Mouse (Mus musculus) CH12.LX (cell line): ENCODE data around the gene Fabp3. TPM values are rescaled to one million over a fixed set of nuclear protein-coding genes. Genes with fewer than 3 reads are reported as not detected.

Source experiments
- DNase-seq: peaks from one replicate; pipeline ENCODE4 v3.0.0-alpha.2; 2013; ENCODE audit errors: extremely low read depth
- H3K27ac ChIP-seq: 2 replicates; pipeline ENCODE4 v1.5.1; 2012; ENCODE audit warnings: low read depth, mild to moderate bottlenecking, control low read depth, moderate library complexity; ENCODE audit not compliant: insufficient read depth
- H3K27me3 ChIP-seq: replicated peaks from 2 replicates; pipeline ENCODE3; 2012; ENCODE audit warnings: inconsistent platforms
- H3K36me3 ChIP-seq, 2 experiments: replicated peaks in 1 of 2; 2 replicates each; pipeline versions ENCODE3 to v1.6.1; 2012; ENCODE audit warnings: inconsistent platforms in 1 of 2, low read length in 1 of 2, mild to moderate bottlenecking in 1 of 2, mixed read lengths in 1 of 2, moderate library complexity in 1 of 2; ENCODE audit not compliant: control insufficient read depth in 1 of 2, insufficient read depth in 1 of 2
- H3K4me1 ChIP-seq, 2 experiments: 2 replicates each; pipeline ENCODE4 v1.6.1; 2012; ENCODE audit warnings: inconsistent platforms in 1 of 2, moderate library complexity in 1 of 2; ENCODE audit not compliant: insufficient read depth in 2 of 2, control insufficient read depth in 1 of 2
- H3K4me2 ChIP-seq: 2 replicates; pipeline ENCODE4 v1.6.1; 2012; ENCODE audit warnings: low read depth, mild to moderate bottlenecking, control low read depth; ENCODE audit not compliant: poor library complexity, insufficient read depth, severe bottlenecking
- H3K4me3 ChIP-seq, 3 experiments: fragments of 150-350 bp in 1 of 3; sonication (generic) in 1 of 3; replicated peaks in 1 of 3; 2 replicates each; pipeline versions ENCODE3 to v1.5.1; 2011 to 2012; ENCODE audit warnings: low read depth in 2 of 3, low read length in 2 of 3, mild to moderate bottlenecking in 2 of 3, moderate library complexity in 2 of 3, control low read depth in 1 of 3, improper control_type of control experiment in 1 of 3, inconsistent platforms in 1 of 3, mixed read lengths in 1 of 3; ENCODE audit not compliant: poor library complexity in 1 of 3
- H3K79me2 ChIP-seq: replicated peaks from 2 replicates; pipeline ENCODE4 v1.6.1; 2012; ENCODE audit warnings: mild to moderate bottlenecking, moderate library complexity; ENCODE audit not compliant: control insufficient read depth, poor library complexity, insufficient read depth, severe bottlenecking; ENCODE audit errors: extremely low read depth
- H3K9ac ChIP-seq: 2 replicates; pipeline ENCODE4 v1.6.1; 2012; ENCODE audit warnings: low read depth, mild to moderate bottlenecking, control low read depth, moderate library complexity; ENCODE audit not compliant: insufficient read depth
- H3K9me3 ChIP-seq: replicated peaks from 2 replicates; pipeline ENCODE3; 2012; ENCODE audit warnings: low read length, inconsistent platforms, mixed read lengths
- CHD1 ChIP-seq: IDR thresholded peaks from 2 replicates; pipeline ENCODE4 v1.6.1; 2012; ENCODE audit warnings: low read depth, low read length, improper control_type of control experiment, inconsistent platforms
- E2F4 ChIP-seq: IDR thresholded peaks from 2 replicates; pipeline ENCODE4 v1.6.1; 2011; ENCODE audit warnings: low read depth, low read length, improper control_type of control experiment; ENCODE audit not compliant: insufficient replicate concordance
- ELF1 ChIP-seq: IDR thresholded peaks from 2 replicates; pipeline ENCODE4 v1.6.1; 2014; ENCODE audit warnings: low read depth, mild to moderate bottlenecking, inconsistent platforms, low read length, improper control_type of control experiment
- GABPA ChIP-seq: IDR thresholded peaks from 2 replicates; pipeline ENCODE4 v1.6.1; 2012; ENCODE audit warnings: low read depth, low read length, improper control_type of control experiment, inconsistent platforms; ENCODE audit not compliant: insufficient replicate concordance
- IRF4 ChIP-seq: IDR thresholded peaks from 2 replicates; pipeline ENCODE4 v1.6.1; 2014; ENCODE audit warnings: low read depth, mild to moderate bottlenecking, inconsistent platforms, low read length, improper control_type of control experiment
- JUND ChIP-seq: conservative IDR thresholded peaks from 2 replicates; pipeline ENCODE4 v1.6.1; 2011; ENCODE audit warnings: low read depth, low read length, improper control_type of control experiment
- KAT2A ChIP-seq: IDR thresholded peaks from 2 replicates; pipeline ENCODE4 v1.6.1; 2012; ENCODE audit warnings: low read length, improper control_type of control experiment, inconsistent platforms; ENCODE audit not compliant: insufficient replicate concordance
- MAZ ChIP-seq: IDR thresholded peaks from 2 replicates; pipeline ENCODE4 v1.6.1; 2012; ENCODE audit warnings: low read depth, mild to moderate bottlenecking, inconsistent platforms, low read length, improper control_type of control experiment, moderate library complexity
- MEF2A ChIP-seq: IDR thresholded peaks from 2 replicates; pipeline ENCODE4 v1.6.1; 2014; ENCODE audit warnings: low read depth, mild to moderate bottlenecking, inconsistent platforms, low read length, improper control_type of control experiment, borderline replicate concordance
- MYC ChIP-seq: IDR thresholded peaks from 2 replicates; pipeline ENCODE4 v1.6.1; 2011; ENCODE audit warnings: low read depth, mild to moderate bottlenecking, improper control_type of control experiment, low read length
- NELFE ChIP-seq: IDR thresholded peaks from 2 replicates; pipeline ENCODE4 v1.6.1; 2011; ENCODE audit warnings: low read depth, low read length, improper control_type of control experiment
- USF1 ChIP-seq: IDR thresholded peaks from 2 replicates; pipeline ENCODE4 v1.6.1; 2014; ENCODE audit warnings: low read depth, mild to moderate bottlenecking, inconsistent platforms, low read length, improper control_type of control experiment
- USF2 ChIP-seq: conservative IDR thresholded peaks from 2 replicates; pipeline ENCODE4 v1.6.1; 2011; ENCODE audit warnings: low read depth, low read length, improper control_type of control experiment
- ZKSCAN1 ChIP-seq: IDR thresholded peaks from 2 replicates; pipeline ENCODE4 v1.6.1; 2012; ENCODE audit warnings: low read depth, inconsistent platforms, low read length, improper control_type of control experiment, borderline replicate concordance
- ZMIZ1 ChIP-seq: IDR thresholded peaks from 2 replicates; pipeline ENCODE4 v1.6.1; 2012; ENCODE audit warnings: low read depth, mild to moderate bottlenecking, inconsistent platforms, low read length, improper control_type of control experiment
- dilution Hi-C: fragments of 300-500 bp; cut with MboI; formaldehyde crosslinking; loops from 2 replicates; pipeline ENCODE4 v1.14.3; 2020; ENCODE audit warnings: low sequenced_read_pairs; ENCODE audit not compliant: extremely low pct_unique_long_range_greater_than_20kb, extremely low pct_ligation_motif_present
- in situ Hi-C: fragments of 300-500 bp; cut with MboI; formaldehyde crosslinking; loops from 3 replicates; pipeline ENCODE4 v1.14.3; 2019; ENCODE audit warnings: low sequenced_read_pairs, low pct_ligation_motif_present, low pct_unique_long_range_greater_than_20kb, mixed read lengths
- polyA plus RNA-seq: library from polyadenylated mRNA; unstranded; fragments of >175 nt; gene quantifications from 2 replicates; pipeline ENCODE4 v1.2.1, GENCODE M21; 2012; ENCODE audit warnings: low read depth; ENCODE audit not compliant: insufficient read length
- total RNA-seq, 2 experiments: library from RNA; depleted of rRNA; stranded (reverse); fragments of 300-350 nt in 1 of 2; fragments of >200 nt in 1 of 2; gene quantifications; 2 replicates each; pipeline ENCODE4 v1.2.3; 2012 to 2014

Fabp3 gene
- total and polyA plus RNA-seq, 3 experiments: not detected

DNA sequence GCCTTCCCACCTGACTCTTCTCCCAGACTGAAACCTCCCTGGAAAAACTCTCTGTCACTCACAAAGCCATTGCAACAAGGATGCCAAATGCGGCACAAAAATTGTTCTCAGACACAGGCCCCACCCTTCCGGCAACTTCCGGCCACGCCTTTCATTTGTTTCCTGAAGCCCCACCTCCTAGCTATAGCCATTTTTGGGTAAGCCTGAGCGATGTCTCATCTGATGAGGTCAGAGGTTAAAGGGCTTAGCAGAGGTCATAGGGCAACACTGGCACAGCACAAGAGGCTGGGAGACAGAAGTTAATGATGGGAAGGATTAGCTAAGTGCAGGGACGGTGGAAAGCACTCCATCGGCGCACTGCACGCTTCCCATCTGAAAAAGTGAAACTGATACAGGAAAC is 41.8 kb upstream of the Fabp3 start:
- Histone ChIP-seq H3K27ac (no peak overlapping the region), H3K9ac (no peak overlapping the region), H3K27me3 (peaks cover 85% of the 10 kb centered on the region), H3K4me2 (peak overlapping the region; percentile 5; the same call in 1 of the 2 replicates), H3K9me3 (peaks cover 5% of the 10 kb centered on the region), H3K4me3 (no peak overlapping the region), H3K36me3 (no peaks in the 10 kb centered on the region), H3K4me1 (peaks cover 6 to 12% of the 10 kb centered on the region in 2 experiments), H3K79me2 (no peaks in the 10 kb centered on the region)
- in situ Hi-C loops: no loop called here
- no peak for DNase-seq
- dilution Hi-C loops: no loop called here
- no peak for TF ChIP-seq IRF4
- TF ChIP-seq, all 38 proteins: peak for 0

DNA sequence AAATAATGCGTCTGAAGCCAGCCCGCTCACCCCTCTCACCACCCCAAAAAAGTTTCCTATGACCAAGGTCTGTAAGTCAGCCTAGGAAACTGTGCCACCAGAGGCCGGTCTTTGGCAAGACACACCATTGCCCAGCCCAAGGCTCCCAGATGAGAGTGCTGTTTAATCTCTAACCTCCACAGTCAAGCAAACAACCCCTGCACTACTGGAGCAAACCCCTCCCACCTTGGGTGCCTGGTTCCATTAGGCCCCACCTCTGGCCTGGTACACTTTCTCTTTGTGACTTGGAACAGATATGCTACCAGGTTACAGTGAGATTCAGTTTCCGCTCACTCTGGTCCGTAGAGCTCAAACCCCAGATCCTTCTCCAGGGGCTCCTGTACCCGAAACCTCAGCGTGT is 41.3 kb upstream of the Fabp3 start:
- DNase-seq: no peak
- H3K27me3 ChIP-seq: peaks cover 85% of the 10 kb centered on the region
- no peaks in the 10 kb centered on the region for H3K79me2 ChIP-seq
- no peaks in the 10 kb centered on the region for H3K36me3 ChIP-seq
- H3K4me2 ChIP-seq: peak overlapping the region; percentile 5; the same call in 1 of the 2 replicates
- H3K9me3 ChIP-seq: peaks cover 4% of the 10 kb centered on the region
- peaks cover 6 to 12% of the 10 kb centered on the region in 2 experiments for H3K4me1 ChIP-seq
- no peak for TF ChIP-seq USF1
- no peak for TF ChIP-seq GABPA
- no peak for TF ChIP-seq USF2
- TF ChIP-seq ZKSCAN1: no peak
- TF ChIP-seq MAZ: no peak
- no peak for TF ChIP-seq JUND
- no peak for TF ChIP-seq KAT2A
- no peak for TF ChIP-seq MYC
- TF ChIP-seq CHD1: no peak
- TF ChIP-seq NELFE: no peak
- TF ChIP-seq MEF2A: no peak
- no peak for TF ChIP-seq E2F4
- no peak for TF ChIP-seq ELF1
- no peak for TF ChIP-seq ZMIZ1
- H3K4me3 ChIP-seq: no peak overlapping the region
- in situ Hi-C loops: no loop called here
- H3K9ac ChIP-seq: no peak overlapping the region
- no peak overlapping the region for H3K27ac ChIP-seq
- dilution Hi-C loops: no loop called here
